Mouse (Mus musculus) heart, embryonic 13.5 days (tissue): ENCODE results near the gene Twf1. TPM values are rescaled to one million over a fixed set of nuclear protein-coding genes. Genes with fewer than 3 reads are reported as not detected.
A peak's percentile ranks its signal among the peaks of the same experiment; 100 is the strongest.

Experiments used
- ATAC-seq: fragments of 200-750 bp; cut with Nextera tagmentation; 2 replicates; pipeline ENCODE4 v1.8.0; 2017; ENCODE audit warnings: moderate TSS enrichment; ENCODE audit not compliant: insufficient number of reproducible peaks, low FRiP score, low TSS enrichment; ENCODE audit errors: extremely low read depth
- H3K27ac ChIP-seq: fragments of 300-500 bp; sonication (generic); replicated peaks from 2 replicates; pipeline ENCODE4 v1.5.1; 2015; ENCODE audit warnings: moderate library complexity, mild to moderate bottlenecking, inconsistent platforms
- H3K27me3 ChIP-seq: fragments of 300-500 bp; sonication (generic); replicated peaks from 2 replicates; pipeline ENCODE4 v1.6.1; 2015; ENCODE audit warnings: mild to moderate bottlenecking, inconsistent platforms
- H3K36me3 ChIP-seq: fragments of 300-500 bp; sonication (generic); 2 replicates; pipeline ENCODE4 v1.6.1; 2015; ENCODE audit warnings: mild to moderate bottlenecking, inconsistent platforms
- H3K4me1 ChIP-seq: fragments of 300-500 bp; sonication (generic); 2 replicates; pipeline ENCODE4 v1.6.1; 2015; ENCODE audit warnings: inconsistent platforms
- H3K4me2 ChIP-seq: fragments of 300-500 bp; sonication (generic); 2 replicates; pipeline ENCODE4 v1.6.1; 2015; ENCODE audit warnings: inconsistent platforms, mild to moderate bottlenecking, moderate library complexity
- H3K4me3 ChIP-seq: fragments of 300-500 bp; sonication (generic); 2 replicates; pipeline ENCODE4 v1.5.1; 2015; ENCODE audit warnings: moderate library complexity, mild to moderate bottlenecking, inconsistent platforms
- H3K9ac ChIP-seq: fragments of 300-500 bp; sonication (generic); 2 replicates; pipeline ENCODE4 v1.6.1; 2015; ENCODE audit warnings: inconsistent platforms, mild to moderate bottlenecking, moderate library complexity
- H3K9me3 ChIP-seq: fragments of 300-500 bp; sonication (generic); 2 replicates; pipeline ENCODE4 v1.6.1; 2016; ENCODE audit warnings: inconsistent platforms
- WGBS: fragments of 180-500 bp; shearing (Covaris S2); methylation state at CpG from one replicate; pipeline ENCODE4 v1.1.7; 2015; ENCODE audit warnings: mixed read lengths; 5-methylcytosine and 5-hydroxymethylcytosine counted together
- polyA plus RNA-seq: library from polyadenylated mRNA; unstranded; fragments of >200 nt; fragmentation: Nextera tagmentation; extraction: Ambion mirVana; gene quantifications from 2 replicates; pipeline ENCODE4 v1.2.1, GENCODE M21; 2015

Gene Twf1
- polyA plus RNA-seq, 1 experiment from 2014 or later = 44.3 TPM

DNA sequence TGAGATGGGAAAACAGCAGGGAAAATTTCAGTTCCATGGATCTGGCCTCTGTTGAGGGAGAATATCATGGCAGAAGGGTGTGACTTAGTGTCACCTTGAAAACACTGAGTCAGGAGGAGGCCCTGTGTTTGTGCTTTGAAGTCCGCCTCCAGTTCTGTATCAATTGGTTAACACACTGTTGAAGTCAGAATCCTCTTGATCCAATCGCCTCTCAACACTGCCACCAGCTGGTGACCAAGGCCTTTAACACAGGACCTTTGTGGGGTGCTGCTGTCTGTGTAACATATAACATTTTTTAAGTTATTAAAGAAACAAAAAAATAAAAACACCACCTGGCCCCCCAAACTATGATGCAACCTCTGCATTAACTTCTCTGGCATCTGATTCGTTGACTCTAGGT, 11.7 kb upstream of the Twf1 start:
- Histone ChIP-seq H3K4me1 (no peaks in the 10 kb centered on the region), H3K4me2 (no peak overlapping the region), H3K4me3 (no peak overlapping the region), H3K9me3 (no peaks in the 10 kb centered on the region), H3K27me3 (peaks cover 3% of the 10 kb centered on the region), H3K36me3 (no peaks in the 10 kb centered on the region), H3K27ac (no peak overlapping the region), H3K9ac (no peak overlapping the region)
- ATAC-seq = no peak
- 21% methylated on average over 3 of the region's 3 CpGs for WGBS

- Histone ChIP-seq H3K9me3 (no peaks in the 10 kb centered on the region), H3K4me1 (no peaks in the 10 kb centered on the region), H3K27me3 (peaks cover 3% of the 10 kb centered on the region), H3K36me3 (no peaks in the 10 kb centered on the region), H3K4me2 (peak overlapping the region; percentile 3; the same call in 1 of the 2 replicates), H3K9ac (no peak overlapping the region), H3K4me3 (no peak overlapping the region), H3K27ac (no peak overlapping the region)
- ATAC-seq = no peak
- 55% methylated on average over 11 of the region's 11 CpGs for WGBS
Observed at GRCm38 (mm10) chr15:94600145-94600707, 10.5 kb upstream of the Twf1 start.

DNA sequence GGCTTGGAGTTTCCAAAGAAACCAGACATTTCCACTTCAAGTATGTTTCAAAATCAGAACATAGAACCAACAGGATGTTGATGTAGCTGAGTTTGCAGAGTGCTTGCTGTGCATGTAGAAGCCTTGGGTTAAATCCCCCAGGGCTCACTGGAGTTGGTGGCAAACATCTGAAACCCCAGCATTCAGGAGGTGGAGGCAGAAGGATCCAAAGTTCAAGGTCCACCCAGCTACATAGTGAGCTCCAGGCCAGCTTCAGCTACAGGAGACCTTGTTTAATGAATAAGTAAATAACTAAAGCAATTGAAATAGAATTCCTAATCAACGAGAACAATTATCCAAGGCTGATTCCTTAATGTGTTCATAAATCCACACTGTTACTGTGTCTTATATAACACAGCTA, 3.9 kb upstream of the Twf1 start:
- 76% methylated on average over 1 of the region's 1 CpGs for WGBS
- H3K36me3 ChIP-seq = no peaks in the 10 kb centered on the region
- no peak overlapping the region for H3K27ac ChIP-seq
- ATAC-seq = no peak
- H3K4me3 ChIP-seq = no peak overlapping the region
- no peaks in the 10 kb centered on the region for H3K27me3 ChIP-seq
- no peak overlapping the region for H3K4me2 ChIP-seq
- H3K4me1 ChIP-seq = peaks cover 7% of the 10 kb centered on the region; the same call in 1 of the 2 replicates
- no peak overlapping the region for H3K9ac ChIP-seq
- no peaks in the 10 kb centered on the region for H3K9me3 ChIP-seq

DNA sequence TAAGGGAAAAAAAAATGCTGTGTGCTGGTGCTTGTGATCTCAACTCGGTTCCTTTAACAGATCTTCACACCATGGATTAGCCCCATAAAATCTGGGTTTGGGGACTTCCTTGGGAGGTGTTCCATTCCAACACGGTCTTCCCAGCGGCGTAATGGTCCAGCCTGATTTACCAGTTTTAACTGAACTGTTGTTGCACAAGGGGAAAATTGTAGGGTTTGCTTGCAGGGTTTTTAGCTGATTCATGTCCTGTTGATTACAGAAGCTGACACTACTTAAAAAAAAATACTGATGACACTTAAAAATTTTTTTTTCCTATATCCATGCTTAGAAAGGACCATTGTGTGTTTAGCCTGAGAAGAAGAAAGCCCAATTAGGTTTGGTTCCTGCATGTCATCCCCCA, 1.7 kb upstream of the Twf1 start:
- Histone ChIP-seq H3K9ac (no peak overlapping the region), H3K9me3 (no peaks in the 10 kb centered on the region), H3K27me3 (no peaks in the 10 kb centered on the region), H3K27ac (no peak overlapping the region), H3K4me3 (no peak overlapping the region), H3K4me1 (peaks cover 16% of the 10 kb centered on the region), H3K4me2 (no peak overlapping the region), H3K36me3 (peaks cover 6% of the 10 kb centered on the region)
- ATAC-seq = no peak
- 84% methylated on average over 4 of the region's 4 CpGs for WGBS

DNA sequence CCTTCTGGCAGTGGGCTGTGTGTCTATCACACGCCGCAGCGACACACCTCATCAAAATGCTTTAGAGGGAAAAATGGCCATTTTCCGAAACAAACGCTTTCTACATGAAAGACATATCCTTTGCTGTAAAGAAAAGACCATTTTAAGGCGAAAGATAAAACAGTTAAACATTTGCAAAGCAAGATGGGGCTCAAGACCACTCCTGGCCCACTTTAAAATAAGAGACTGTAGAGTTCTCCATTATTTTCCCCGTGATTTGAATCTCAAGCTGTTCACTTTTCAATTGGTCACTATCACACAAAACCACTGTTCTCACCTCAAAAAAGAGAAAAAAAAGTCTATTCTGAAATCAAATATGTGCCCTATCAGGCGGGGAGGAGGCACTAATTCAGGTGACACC, 394 bp upstream of the Twf1 start:
- no peaks in the 10 kb centered on the region for H3K9me3 ChIP-seq
- H3K4me3 ChIP-seq = peak overlapping the region; percentile 99
- peaks cover 16% of the 10 kb centered on the region for H3K4me1 ChIP-seq
- ATAC-seq = no peak
- H3K9ac ChIP-seq = peak overlapping the region; percentile 94
- H3K36me3 ChIP-seq = peaks cover 18% of the 10 kb centered on the region
- WGBS = 12% methylated on average over 8 of the region's 8 CpGs
- no peaks in the 10 kb centered on the region for H3K27me3 ChIP-seq
- no peak overlapping the region for H3K27ac ChIP-seq
- H3K4me2 ChIP-seq = peak overlapping the region; percentile 83

GRCm38 (mm10) chr15:94587826-94588715, 1.6 kb downstream of the Twf1 start:
- Histone ChIP-seq H3K27ac (no peak overlapping the region), H3K4me1 (peaks cover 16% of the 10 kb centered on the region), H3K4me2 (peak overlapping the region; percentile 83), H3K9ac (peak overlapping the region; percentile 94), H3K36me3 (peaks cover 38% of the 10 kb centered on the region), H3K4me3 (peak overlapping the region; percentile 99), H3K27me3 (no peaks in the 10 kb centered on the region), H3K9me3 (no peaks in the 10 kb centered on the region)
- WGBS = 83% methylated on average over 9 of the region's 9 CpGs
- no peak for ATAC-seq

- Histone ChIP-seq H3K27me3 (no peaks in the 10 kb centered on the region), H3K27ac (no peak overlapping the region), H3K36me3 (peaks cover 70% of the 10 kb centered on the region), H3K4me2 (no peak overlapping the region), H3K4me1 (peaks cover 14% of the 10 kb centered on the region), H3K4me3 (no peak overlapping the region), H3K9ac (no peak overlapping the region), H3K9me3 (no peaks in the 10 kb centered on the region)
- 88% methylated on average over 4 of the region's 4 CpGs for WGBS
- ATAC-seq = no peak
Observed at GRCm38 (mm10) chr15:94584738-94585137, 5.0 kb downstream of the Twf1 start.

GRCm38 (mm10) chr15:94583153-94583552, 6.5 kb downstream of the Twf1 start:
- ATAC-seq = no peak
- no peaks in the 10 kb centered on the region for H3K9me3 ChIP-seq
- no peaks in the 10 kb centered on the region for H3K27me3 ChIP-seq
- H3K9ac ChIP-seq = no peak overlapping the region
- H3K4me2 ChIP-seq = no peak overlapping the region
- peaks cover 84% of the 10 kb centered on the region for H3K36me3 ChIP-seq
- no peak overlapping the region for H3K27ac ChIP-seq
- 88% methylated on average over 10 of the region's 10 CpGs for WGBS
- peaks cover 5% of the 10 kb centered on the region for H3K4me1 ChIP-seq
- no peak overlapping the region for H3K4me3 ChIP-seq

DNA sequence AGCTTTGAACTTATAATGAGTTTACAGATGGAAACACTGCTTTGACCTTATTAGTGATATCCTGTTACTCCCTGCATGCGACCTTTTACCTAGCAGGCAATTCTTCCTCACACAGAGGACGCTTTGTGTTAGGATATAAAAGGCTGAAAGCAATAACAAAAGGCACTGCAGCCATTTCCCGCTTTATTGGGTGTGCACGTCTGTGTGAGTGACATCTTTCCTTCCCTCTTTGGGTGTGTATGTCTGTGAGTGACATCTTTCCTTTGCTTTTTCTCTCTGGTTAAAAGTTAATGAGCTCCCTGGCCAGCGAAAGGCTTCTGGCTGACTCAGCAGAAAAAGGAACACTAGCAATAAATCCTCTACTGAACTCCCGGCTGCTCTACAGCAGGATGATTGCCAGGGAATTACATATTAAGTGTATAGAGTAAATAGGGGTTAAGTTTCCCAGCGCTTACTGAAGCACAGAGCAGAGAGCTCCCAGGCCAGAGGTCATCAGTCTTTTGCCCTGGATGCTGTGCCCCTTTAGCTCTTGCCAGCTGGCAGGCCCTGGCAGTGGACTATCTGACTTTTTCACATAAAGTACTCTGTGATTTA, 7.6 kb downstream of the Twf1 start:
- Histone ChIP-seq H3K9me3 (no peaks in the 10 kb centered on the region), H3K4me2 (no peak overlapping the region), H3K4me3 (no peak overlapping the region), H3K4me1 (no peaks in the 10 kb centered on the region), H3K36me3 (peaks cover 86% of the 10 kb centered on the region), H3K27me3 (no peaks in the 10 kb centered on the region), H3K27ac (no peak overlapping the region), H3K9ac (no peak overlapping the region)
- WGBS = 88% methylated on average over 7 of the region's 7 CpGs
- ATAC-seq = no peak

DNA sequence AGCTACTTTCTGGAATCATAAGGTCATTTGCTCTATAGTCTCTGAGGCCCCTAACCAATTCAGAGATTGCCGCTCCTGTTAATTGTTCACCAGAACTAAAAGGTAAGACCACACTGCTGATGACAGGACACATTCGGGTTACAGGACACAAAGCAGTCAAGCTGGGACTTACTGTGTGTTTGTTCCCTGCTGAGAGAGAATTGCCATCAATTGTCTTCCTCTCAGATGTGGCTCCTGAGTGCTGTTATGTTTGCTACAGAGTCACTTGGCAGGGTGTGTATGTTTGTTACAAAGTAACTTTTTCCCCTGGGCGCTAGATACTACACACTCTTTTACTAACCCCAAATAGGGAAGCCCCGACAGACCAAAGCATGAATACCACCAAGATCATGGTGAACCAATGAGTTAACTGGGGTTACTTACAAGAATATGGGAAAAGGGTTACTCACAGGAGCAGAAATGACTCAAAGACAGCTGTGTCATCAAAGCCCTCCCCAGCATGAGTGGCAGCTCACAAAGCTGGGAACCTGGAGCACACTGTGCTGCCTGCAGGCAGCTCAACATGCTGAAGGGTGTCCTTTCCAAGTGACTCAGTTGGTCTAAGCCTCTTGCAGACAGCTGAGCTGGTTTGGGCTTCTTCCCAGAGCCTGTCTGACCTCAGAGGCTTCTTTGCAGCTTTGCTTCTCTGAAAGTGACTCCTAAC, 15.0 kb downstream of the Twf1 start:
- no peaks in the 10 kb centered on the region for H3K27me3 ChIP-seq
- no peak for ATAC-seq
- no peaks in the 10 kb centered on the region for H3K4me1 ChIP-seq
- H3K27ac ChIP-seq = no peak overlapping the region
- H3K4me3 ChIP-seq = no peak overlapping the region
- peaks cover 16% of the 10 kb centered on the region for H3K36me3 ChIP-seq
- H3K4me2 ChIP-seq = no peak overlapping the region
- H3K9ac ChIP-seq = no peak overlapping the region
- no peaks in the 10 kb centered on the region for H3K9me3 ChIP-seq
- 73% methylated on average over 4 of the region's 4 CpGs for WGBS

DNA sequence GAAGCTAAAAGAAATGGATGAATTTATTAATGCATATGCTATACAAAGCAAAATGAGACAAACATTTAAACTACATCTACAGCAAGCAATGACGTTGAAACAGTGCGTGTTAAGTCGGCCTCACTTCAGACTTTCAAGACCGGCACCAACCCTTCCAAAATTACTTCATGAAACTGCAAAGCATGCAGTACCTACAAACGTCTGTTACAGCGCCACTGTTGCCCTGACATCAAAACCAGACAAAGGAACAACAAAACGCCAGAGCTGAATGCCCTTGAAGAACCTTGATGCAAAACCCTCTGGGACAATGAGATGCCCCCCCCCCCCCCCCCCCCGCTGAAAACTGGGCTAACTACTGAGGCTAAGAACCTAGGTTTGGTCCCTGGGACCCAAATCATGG, 16.9 kb downstream of the Twf1 start:
- no peaks in the 10 kb centered on the region for H3K36me3 ChIP-seq
- H3K4me2 ChIP-seq = no peak overlapping the region
- ATAC-seq = no peak
- no peak overlapping the region for H3K27ac ChIP-seq
- WGBS = 64% methylated on average over 8 of the region's 8 CpGs
- no peak overlapping the region for H3K4me3 ChIP-seq
- no peaks in the 10 kb centered on the region for H3K27me3 ChIP-seq
- no peaks in the 10 kb centered on the region for H3K9me3 ChIP-seq
- H3K4me1 ChIP-seq = no peaks in the 10 kb centered on the region
- no peak overlapping the region for H3K9ac ChIP-seq
